Mouse (Mus musculus): ENCODE results near the gene Tmc5. TPM values are rescaled to one million over a fixed set of nuclear protein-coding genes. Genes with fewer than 3 reads are reported as not detected.

Tmc5 gene
- not detected in 2 replicates for total RNA-seq (2017)

- no peak for ATAC-seq (ENCODE audit: extremely low read depth, insufficient number of reproducible peaks, low FRiP score, poor library complexity, severe bottlenecking)
These were observed at the start of gene Tmc5 for GRCm38 (mm10) chr7:118597201-118597600. Gene Tmc5 (plus strand): TSS chr7:118597297.

- no peak for ATAC-seq (ENCODE audit: extremely low read depth, insufficient number of reproducible peaks, low FRiP score, poor library complexity, severe bottlenecking)
These were observed 49.6 kb upstream of the Tmc5 start for GRCm38 (mm10) chr7:118547451-118547850.

- ATAC-seq (ENCODE audit: extremely low read depth, insufficient number of reproducible peaks, low FRiP score, poor library complexity, severe bottlenecking) = no peak
These were observed 43.2 kb upstream of the Tmc5 start for GRCm38 (mm10) chr7:118553881-118554280.

GRCm38 (mm10) chr7:118554290-118554689 is 42.8 kb upstream of the Tmc5 start:
- no peak for ATAC-seq (ENCODE audit: extremely low read depth, insufficient number of reproducible peaks, low FRiP score, poor library complexity, severe bottlenecking)

GRCm38 (mm10) chr7:118569121-118569543 is 28.0 kb upstream of the Tmc5 start:
- no peak for ATAC-seq (ENCODE audit: extremely low read depth, insufficient number of reproducible peaks, low FRiP score, poor library complexity, severe bottlenecking)

- ATAC-seq (ENCODE audit: extremely low read depth, insufficient number of reproducible peaks, low FRiP score, poor library complexity, severe bottlenecking) = no peak
These were observed 25.7 kb upstream of the Tmc5 start for GRCm38 (mm10) chr7:118571350-118571749.

- no peak for ATAC-seq (ENCODE audit: extremely low read depth, insufficient number of reproducible peaks, low FRiP score, poor library complexity, severe bottlenecking)
These were observed 25.1 kb upstream of the Tmc5 start for GRCm38 (mm10) chr7:118572039-118572438.

- no peak for ATAC-seq (ENCODE audit: extremely low read depth, insufficient number of reproducible peaks, low FRiP score, poor library complexity, severe bottlenecking)
These were observed 18.8 kb upstream of the Tmc5 start for GRCm38 (mm10) chr7:118578269-118578668.

- no peak for ATAC-seq (ENCODE audit: extremely low read depth, insufficient number of reproducible peaks, low FRiP score, poor library complexity, severe bottlenecking)
These were observed 17.2 kb upstream of the Tmc5 start for GRCm38 (mm10) chr7:118579938-118580337.

- ATAC-seq (ENCODE audit: extremely low read depth, insufficient number of reproducible peaks, low FRiP score, poor library complexity, severe bottlenecking) = no peak
These were observed 13.3 kb upstream of the Tmc5 start for GRCm38 (mm10) chr7:118583821-118584220.

GRCm38 (mm10) chr7:118584257-118584907 is 12.7 kb upstream of the Tmc5 start, which contains the start of gene Tmc7:
Gene Tmc7 (minus strand): TSS chr7:118584736.
- no peak for ATAC-seq (ENCODE audit: extremely low read depth, insufficient number of reproducible peaks, low FRiP score, poor library complexity, severe bottlenecking)

GRCm38 (mm10) chr7:118584926-118585325 is 12.2 kb upstream of the Tmc5 start:
- ATAC-seq (ENCODE audit: extremely low read depth, insufficient number of reproducible peaks, low FRiP score, poor library complexity, severe bottlenecking) = no peak

- ATAC-seq (ENCODE audit: extremely low read depth, insufficient number of reproducible peaks, low FRiP score, poor library complexity, severe bottlenecking) = no peak
These were observed 11.2 kb upstream of the Tmc5 start for GRCm38 (mm10) chr7:118585856-118586255.

GRCm38 (mm10) chr7:118590726-118591305 is 6.3 kb upstream of the Tmc5 start:
- no peak for ATAC-seq (ENCODE audit: extremely low read depth, insufficient number of reproducible peaks, low FRiP score, poor library complexity, severe bottlenecking)

GRCm38 (mm10) chr7:118592146-118592545 is 5.0 kb upstream of the Tmc5 start:
- ATAC-seq (ENCODE audit: extremely low read depth, insufficient number of reproducible peaks, low FRiP score, poor library complexity, severe bottlenecking) = no peak

GRCm38 (mm10) chr7:118593567-118594407 is 3.3 kb upstream of the Tmc5 start:
- ATAC-seq (ENCODE audit: extremely low read depth, insufficient number of reproducible peaks, low FRiP score, poor library complexity, severe bottlenecking) = no peak

GRCm38 (mm10) chr7:118594611-118595010 is 2.5 kb upstream of the Tmc5 start:
- ATAC-seq (ENCODE audit: extremely low read depth, insufficient number of reproducible peaks, low FRiP score, poor library complexity, severe bottlenecking) = no peak

GRCm38 (mm10) chr7:118595228-118595627 is 1.9 kb upstream of the Tmc5 start:
- ATAC-seq (ENCODE audit: extremely low read depth, insufficient number of reproducible peaks, low FRiP score, poor library complexity, severe bottlenecking) = peak; percentile 74; the same call in 1 of the 2 replicates

- ATAC-seq (ENCODE audit: extremely low read depth, insufficient number of reproducible peaks, low FRiP score, poor library complexity, severe bottlenecking) = no peak
These were observed 826 bp upstream of the Tmc5 start for GRCm38 (mm10) chr7:118596271-118596670.

Measured in neutrophil, adult 5-6 weeks (primary cell).